Mouse (Mus musculus): ENCODE results near the gene Cmya5. TPM values are rescaled to one million over a fixed set of nuclear protein-coding genes. Genes with fewer than 3 reads are reported as not detected.

The Cmya5 gene
- polyA plus RNA-seq, 1 experiment, result 3.9 TPM

DNA sequence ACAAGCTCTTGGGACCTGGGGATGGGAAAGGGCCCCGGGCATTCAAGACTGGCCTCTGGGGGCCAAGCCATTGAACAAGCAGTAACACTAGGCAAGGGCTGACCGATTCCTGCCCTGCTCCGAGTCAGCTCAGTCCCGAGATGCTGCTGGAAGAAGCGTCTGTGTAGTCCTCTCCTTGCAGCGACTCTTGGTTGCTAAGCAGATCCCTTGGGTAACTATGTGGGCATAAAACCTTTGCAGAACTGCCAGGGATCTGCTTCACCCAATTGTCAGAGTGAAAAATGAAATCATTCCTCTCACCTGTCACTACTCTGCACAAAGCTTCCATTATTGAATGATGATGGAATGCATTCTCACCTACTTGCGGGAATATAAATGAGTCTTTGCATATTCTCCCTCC is 134.0 kb downstream of the Cmya5 start:
- TF ChIP-seq POLR2A (IDR thresholded peaks at IDR 0.05; ENCODE audit: borderline replicate concordance, extremely low read depth, low read depth, low read length), result no peak
- TF ChIP-seq CTCF (IDR thresholded peaks at IDR 0.05; ENCODE audit: insufficient read depth, low read length), result no peak
- 84% methylated on average over 7 of the region's 7 CpGs for WGBS
- no peak for DNase-seq
- no peak overlapping the region for H3K4me3 ChIP-seq (replicated peaks; ENCODE audit: extremely low read depth, low read depth, low read length)
- no peaks in the 10 kb centered on the region for H3K4me1 ChIP-seq (ENCODE audit: control insufficient read depth, insufficient read depth, low read length)

DNA sequence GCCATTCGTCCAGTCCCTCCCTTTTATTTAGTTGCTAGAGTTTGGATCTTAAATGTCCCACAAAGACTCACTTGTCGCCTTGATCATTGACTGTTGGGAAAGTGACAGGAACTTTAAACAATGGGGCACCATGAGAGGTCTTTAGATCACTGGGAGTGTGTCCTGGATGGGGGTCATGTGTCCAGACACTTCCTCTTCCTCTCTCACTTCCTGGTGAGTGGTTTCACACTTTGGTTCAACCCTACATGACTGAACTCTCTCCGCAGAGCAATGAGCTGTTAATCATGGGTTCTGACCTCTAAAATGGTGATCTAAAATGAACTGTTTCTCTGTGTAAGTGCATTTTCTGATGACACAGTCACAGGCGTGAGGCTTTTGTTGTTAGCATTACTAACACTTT is 137.4 kb downstream of the Cmya5 start:
- no peak for DNase-seq
- TF ChIP-seq POLR2A (IDR thresholded peaks at IDR 0.05; ENCODE audit: borderline replicate concordance, extremely low read depth, low read depth, low read length), result no peak
- no peak for TF ChIP-seq CTCF (IDR thresholded peaks at IDR 0.05; ENCODE audit: insufficient read depth, low read length)
- H3K4me1 ChIP-seq (ENCODE audit: control insufficient read depth, insufficient read depth, low read length), result no peaks in the 10 kb centered on the region
- H3K4me3 ChIP-seq (replicated peaks; ENCODE audit: extremely low read depth, low read depth, low read length), result no peak overlapping the region
- 69% methylated on average over 4 of the region's 4 CpGs for whole genome bisulfite sequencing

- Histone ChIP-seq H3K4me1 (ENCODE audit: control insufficient read depth, insufficient read depth, low read length) (no peaks in the 10 kb centered on the region), H3K4me3 (replicated peaks; ENCODE audit: extremely low read depth, low read depth, low read length) (no peak overlapping the region)
- no peak for DNase-seq
- TF ChIP-seq CTCF (IDR thresholded peaks at IDR 0.05; ENCODE audit: insufficient read depth, low read length) (no peak), POLR2A (IDR thresholded peaks at IDR 0.05; ENCODE audit: borderline replicate concordance, extremely low read depth, low read depth, low read length) (no peak)
- WGBS, result 67% methylated on average over 4 of the region's 4 CpGs
Measured at GRCm38 (mm10) chr13:93006347-93006746, 138.2 kb downstream of the Cmya5 start.

DNA sequence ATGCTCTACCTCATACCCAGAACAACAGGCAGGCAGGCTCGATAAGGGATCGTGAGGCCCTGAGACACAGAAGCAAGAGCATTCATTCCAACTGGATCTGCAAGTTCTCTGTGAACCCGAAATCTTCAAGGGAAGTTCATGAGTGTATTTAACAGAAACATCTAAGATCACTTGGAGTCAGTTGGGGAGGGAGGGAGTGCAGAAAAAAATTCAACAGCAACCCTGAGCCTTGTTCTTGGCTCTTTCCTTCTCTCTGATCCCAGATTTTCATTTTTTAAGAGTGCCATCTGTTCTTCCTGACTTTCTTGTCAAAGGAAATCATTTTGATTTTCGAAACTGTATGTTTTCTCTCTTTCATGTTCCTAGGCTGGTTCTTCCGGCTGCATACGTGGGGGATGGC is 140.5 kb downstream of the Cmya5 start:
- no peak for DNase-seq
- WGBS, result 72% methylated on average over 6 of the region's 6 CpGs
- Histone ChIP-seq H3K4me1 (ENCODE audit: control insufficient read depth, insufficient read depth, low read length) (no peaks in the 10 kb centered on the region), H3K4me3 (replicated peaks; ENCODE audit: extremely low read depth, low read depth, low read length) (no peak overlapping the region)
- TF ChIP-seq POLR2A (IDR thresholded peaks at IDR 0.05; ENCODE audit: borderline replicate concordance, extremely low read depth, low read depth, low read length) (no peak), CTCF (IDR thresholded peaks at IDR 0.05; ENCODE audit: insufficient read depth, low read length) (no peak)

GRCm38 (mm10) chr13:93002456-93002855 is 142.1 kb downstream of the Cmya5 start:
- TF ChIP-seq POLR2A (IDR thresholded peaks at IDR 0.05; ENCODE audit: borderline replicate concordance, extremely low read depth, low read depth, low read length) (no peak), CTCF (IDR thresholded peaks at IDR 0.05; ENCODE audit: insufficient read depth, low read length) (no peak)
- WGBS, result 60% methylated on average over 2 of the region's 2 CpGs
- no peaks in the 10 kb centered on the region for H3K4me1 ChIP-seq (ENCODE audit: control insufficient read depth, insufficient read depth, low read length)
- H3K4me3 ChIP-seq (replicated peaks; ENCODE audit: extremely low read depth, low read depth, low read length), result no peak overlapping the region
- no peak for DNase-seq

GRCm38 (mm10) chr13:93000640-93001351 is 143.7 kb downstream of the Cmya5 start:
- TF ChIP-seq CTCF (IDR thresholded peaks at IDR 0.05; ENCODE audit: insufficient read depth, low read length), result no peak
- TF ChIP-seq POLR2A (IDR thresholded peaks at IDR 0.05; ENCODE audit: borderline replicate concordance, extremely low read depth, low read depth, low read length), result no peak
- 73% methylated on average over 12 of the region's 12 CpGs for WGBS
- no peak for DNase-seq
- no peak overlapping the region for H3K4me3 ChIP-seq (replicated peaks; ENCODE audit: extremely low read depth, low read depth, low read length)
- no peaks in the 10 kb centered on the region for H3K4me1 ChIP-seq (ENCODE audit: control insufficient read depth, insufficient read depth, low read length)

- Histone ChIP-seq H3K4me3 (replicated peaks; ENCODE audit: extremely low read depth, low read depth, low read length) (no peak overlapping the region), H3K4me1 (ENCODE audit: control insufficient read depth, insufficient read depth, low read length) (no peaks in the 10 kb centered on the region)
- WGBS, result 71% methylated on average over 9 of the region's 9 CpGs
- DNase-seq, result no peak
- no peak for TF ChIP-seq POLR2A (IDR thresholded peaks at IDR 0.05; ENCODE audit: borderline replicate concordance, extremely low read depth, low read depth, low read length)
- no peak for TF ChIP-seq CTCF (IDR thresholded peaks at IDR 0.05; ENCODE audit: insufficient read depth, low read length)
Measured at GRCm38 (mm10) chr13:92999860-93000259, 144.7 kb downstream of the Cmya5 start.

GRCm38 (mm10) chr13:92994743-92995142 is 149.8 kb downstream of the Cmya5 start:
- no peak overlapping the region for H3K4me3 ChIP-seq (replicated peaks; ENCODE audit: extremely low read depth, low read depth, low read length)
- H3K4me1 ChIP-seq (ENCODE audit: control insufficient read depth, insufficient read depth, low read length), result no peaks in the 10 kb centered on the region
- TF ChIP-seq POLR2A (IDR thresholded peaks at IDR 0.05; ENCODE audit: borderline replicate concordance, extremely low read depth, low read depth, low read length) (no peak), CTCF (IDR thresholded peaks at IDR 0.05; ENCODE audit: insufficient read depth, low read length) (no peak)
- no peak for DNase-seq

- no peak for DNase-seq
- 84% methylated on average over 5 of the region's 5 CpGs for whole genome bisulfite sequencing
- Histone ChIP-seq H3K4me3 (replicated peaks; ENCODE audit: extremely low read depth, low read depth, low read length) (no peak overlapping the region), H3K4me1 (ENCODE audit: control insufficient read depth, insufficient read depth, low read length) (no peaks in the 10 kb centered on the region)
- TF ChIP-seq CTCF (IDR thresholded peaks at IDR 0.05; ENCODE audit: insufficient read depth, low read length) (no peak), POLR2A (IDR thresholded peaks at IDR 0.05; ENCODE audit: borderline replicate concordance, extremely low read depth, low read depth, low read length) (no peak)
Measured at GRCm38 (mm10) chr13:92992823-92993222, 151.7 kb downstream of the Cmya5 start.

Other genes starting within 250 kb of the Cmya5 start
- 12.2 and 16.0 TPM in 2 replicates for gene Tent2, start 47.7 kb upstream of the Cmya5 start, polyA plus RNA-seq (2012; rRNA removed)
- 1.9 and 2.0 TPM in 2 replicates for gene Homer1, start 154.9 kb upstream of the Cmya5 start, polyA plus RNA-seq (2012; rRNA removed)

Data from lung, adult 2 months (tissue).